Mouse (Mus musculus) brain, embryonic 14.5 days (tissue): ENCODE measurements around the gene Ift122.

Experiments used
- CTCF ChIP-seq: fragments of 200-500 bp; IDR thresholded peaks from 2 replicates; pipeline ENCODE4 v1.5.1; 2012; ENCODE audit warnings: inconsistent platforms, mild to moderate bottlenecking, moderate library complexity, borderline replicate concordance; ENCODE audit not compliant: insufficient read depth, insufficient read length; ENCODE audit errors: extremely low read depth
- POLR2A ChIP-seq: fragments of 200-500 bp; IDR thresholded peaks from 2 replicates; pipeline ENCODE4 v1.6.1; 2012; ENCODE audit warnings: mild to moderate bottlenecking, inconsistent platforms, borderline replicate concordance; ENCODE audit not compliant: poor library complexity, insufficient read depth, insufficient read length, severe bottlenecking; ENCODE audit errors: extremely low read depth

DNA sequence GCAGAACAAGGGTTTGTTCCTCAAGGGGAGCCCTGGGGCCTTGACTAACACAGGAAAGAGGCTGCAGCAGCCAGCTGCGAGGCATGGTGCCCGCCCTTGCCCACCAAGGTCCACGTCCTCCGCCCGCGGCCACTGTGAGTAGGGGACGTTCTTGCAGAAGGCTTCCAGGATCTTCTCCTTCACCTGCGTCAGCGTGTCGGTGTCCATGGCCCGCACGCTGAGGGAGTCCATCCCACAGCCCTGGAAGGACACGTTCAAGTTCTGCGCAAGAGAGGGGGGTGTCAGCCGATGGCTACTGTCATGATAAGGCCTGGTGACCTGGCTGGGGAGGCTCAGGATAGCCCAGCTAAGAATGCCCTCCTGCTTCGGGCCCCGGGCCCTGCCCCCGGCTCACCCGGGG lies 107.1 kb downstream of the Ift122 start:
- no peak for TF ChIP-seq POLR2A
- TF ChIP-seq CTCF: no peak
